Mouse (Mus musculus): ENCODE measurements around the gene 1700017B05Rik.

The 1700017B05Rik gene

GRCm38 (mm10) chr9:57272902-57273804, 10.7 kb upstream of the 1700017B05Rik start:
- in situ Hi-C loops (cut with MboI, MseI) = no loop called here

GRCm38 (mm10) chr9:57271837-57272562, 9.6 kb upstream of the 1700017B05Rik start:
- in situ Hi-C loops (cut with MboI, MseI) = no loop called here

GRCm38 (mm10) chr9:57271081-57271480, 8.7 kb upstream of the 1700017B05Rik start:
- in situ Hi-C loops (cut with MboI, MseI) = no loop called here

GRCm38 (mm10) chr9:57270399-57270798, 8.0 kb upstream of the 1700017B05Rik start:
- in situ Hi-C loops (cut with MboI, MseI) = no loop called here

- in situ Hi-C loops (cut with MboI, MseI) = no loop called here
These were observed 7.0 kb upstream of the 1700017B05Rik start for GRCm38 (mm10) chr9:57269384-57269783.

- in situ Hi-C loops (cut with MboI, MseI) = no loop called here
These were observed 6.2 kb upstream of the 1700017B05Rik start for GRCm38 (mm10) chr9:57268575-57268974.

GRCm38 (mm10) chr9:57268078-57268477, 5.7 kb upstream of the 1700017B05Rik start:
- in situ Hi-C loops (cut with MboI, MseI) = no loop called here

- in situ Hi-C loops (cut with MboI, MseI) = no loop called here
These were observed 5.0 kb upstream of the 1700017B05Rik start for GRCm38 (mm10) chr9:57267421-57267820.

- in situ Hi-C loops (cut with MboI, MseI) = no loop called here
These were observed 2.7 kb upstream of the 1700017B05Rik start for GRCm38 (mm10) chr9:57265125-57265524.

- in situ Hi-C loops (cut with MboI, MseI) = loop anchor here (5.0 kb wide), 2 partner anchors 89 to 174 kb away; no protein-coding TSS in a partner anchor
These were observed 628 bp upstream of the 1700017B05Rik start for GRCm38 (mm10) chr9:57262795-57263684.

- in situ Hi-C loops (cut with MboI, MseI) = loop anchor here (5.0 kb wide), 2 partner anchors 91 to 176 kb away; no protein-coding TSS in a partner anchor
These were observed 898 bp downstream of the 1700017B05Rik start for GRCm38 (mm10) chr9:57261516-57261912.

GRCm38 (mm10) chr9:57260940-57261339, 1.5 kb downstream of the 1700017B05Rik start:
- in situ Hi-C loops (cut with MboI, MseI) = loop anchor here (5.0 kb wide), 2 partner anchors 91 to 176 kb away; no protein-coding TSS in a partner anchor

GRCm38 (mm10) chr9:57259736-57260135, 2.7 kb downstream of the 1700017B05Rik start:
- in situ Hi-C loops (cut with MboI, MseI) = loop anchor here (5.0 to 10.0 kb wide), 3 partner anchors 93 to 178 kb away; no protein-coding TSS in a partner anchor

GRCm38 (mm10) chr9:57257627-57258026, 4.8 kb downstream of the 1700017B05Rik start:
- in situ Hi-C loops (cut with MboI, MseI) = loop anchor here (10.0 kb wide), 1 partner anchor 157 kb away; no protein-coding TSS in a partner anchor

GRCm38 (mm10) chr9:57256861-57257260, 5.6 kb downstream of the 1700017B05Rik start:
- in situ Hi-C loops (cut with MboI, MseI) = loop anchor here (10.0 kb wide), 1 partner anchor 158 kb away; no protein-coding TSS in a partner anchor

GRCm38 (mm10) chr9:57256309-57256708, 6.1 kb downstream of the 1700017B05Rik start:
- in situ Hi-C loops (cut with MboI, MseI) = loop anchor here (10.0 kb wide), 1 partner anchor 158 kb away; no protein-coding TSS in a partner anchor

GRCm38 (mm10) chr9:57254823-57255495, 7.5 kb downstream of the 1700017B05Rik start:
- in situ Hi-C loops (cut with MboI, MseI) = loop anchor here (10.0 kb wide), 1 partner anchor 160 kb away; no protein-coding TSS in a partner anchor

GRCm38 (mm10) chr9:57254061-57254460, 8.4 kb downstream of the 1700017B05Rik start:
- in situ Hi-C loops (cut with MboI, MseI) = loop anchor here (10.0 kb wide), 1 partner anchor 161 kb away; no protein-coding TSS in a partner anchor

GRCm38 (mm10) chr9:57251139-57251538, 11.3 kb downstream of the 1700017B05Rik start:
- in situ Hi-C loops (cut with MboI, MseI) = loop anchor here (10.0 kb wide), 1 partner anchor 164 kb away; no protein-coding TSS in a partner anchor

GRCm38 (mm10) chr9:57250026-57250425, 12.4 kb downstream of the 1700017B05Rik start:
- in situ Hi-C loops (cut with MboI, MseI) = loop anchor here (10.0 kb wide), 1 partner anchor 165 kb away; no protein-coding TSS in a partner anchor
